Comparison of ENCODE assay signal across 8 mouse cellular contexts in the genomic region with DNA sequence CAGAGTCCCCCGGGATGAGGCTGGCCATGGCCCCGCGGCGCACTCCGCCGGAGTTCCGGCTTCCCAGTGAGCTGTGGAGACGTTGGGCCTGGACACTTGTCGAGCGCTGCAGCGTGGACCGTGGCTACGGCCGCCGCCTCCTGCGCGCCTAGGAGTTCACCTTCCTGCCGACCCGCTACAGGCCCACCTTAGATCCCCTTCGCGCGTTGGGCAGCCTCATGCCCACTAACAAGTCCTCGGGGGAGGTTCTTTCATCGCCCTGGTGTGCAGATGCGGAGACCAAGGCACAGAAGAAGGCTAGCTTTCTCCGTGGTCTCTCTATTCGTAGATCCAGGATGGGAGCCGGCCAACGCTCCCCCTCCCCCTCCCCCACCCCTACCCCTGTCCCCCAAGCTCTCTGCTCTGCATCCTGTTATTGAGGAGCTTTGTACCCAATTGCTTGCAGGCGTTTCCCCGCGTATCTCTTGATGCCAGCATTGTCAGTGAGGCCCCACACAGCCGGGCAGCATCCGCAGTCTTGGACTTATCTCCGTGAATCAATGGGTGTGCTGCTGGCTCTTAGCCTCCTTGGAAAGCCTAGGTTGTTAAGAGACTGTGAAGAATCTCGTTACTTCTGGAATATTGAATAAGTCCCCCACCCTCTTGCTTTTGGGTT. TPM values are rescaled to one million over a fixed set of nuclear protein-coding genes. Genes with fewer than 3 reads are reported as not detected.
DNase-seq lines count a peak whose midpoint lies in the region; ATAC-seq and TF ChIP-seq lines count a peak whose summit lies in the region.

No protein-coding gene starts in this region.

- no peak for DNase-seq in kidney, adult 11 months
- peak; percentile 68 for DNase-seq in brain, embryonic 14.5 days (ENCODE audit: low read depth)
- DNase-seq in hindbrain, embryonic 11.5 days (ENCODE audit: low spot score): peak; percentile 82
- DNase-seq in thymus, postnatal 10 days (ENCODE audit: low spot score in 2 of 2): peak; percentile 38 to 42
- DNase-seq in ovary, adult 18-20 months (ENCODE audit: low spot score): no peak
- DNase-seq in testis, postnatal 10 days (ENCODE audit: low spot score): no peak

- H3K4me1 ChIP-seq in kidney, embryonic 15.5 days: peaks cover 65% of the 10 kb centered on the region
- H3K4me1 ChIP-seq in hindbrain, embryonic 11.5 days (replicated peaks; ENCODE audit: control insufficient read depth, insufficient read depth, low read length): peaks cover 15% of the 10 kb centered on the region

- H3K27me3 ChIP-seq in kidney, embryonic 15.5 days: peaks cover 38% of the 10 kb centered on the region
- H3K27me3 ChIP-seq in hindbrain, embryonic 11.5 days (ENCODE audit: control insufficient read depth, insufficient read depth, low read length): peaks cover 5% of the 10 kb centered on the region

- no peak for TF ChIP-seq POLR2A in brain, embryonic 14.5 days (IDR thresholded peaks at IDR 0.05; ENCODE audit: borderline replicate concordance, extremely low read depth, insufficient read depth, insufficient read length, poor library complexity, severe bottlenecking)

- ATAC-seq in kidney, embryonic 15.5 days (replicated peaks; ENCODE audit: low FRiP score): no peak
- ATAC-seq in hindbrain, embryonic 11.5 days (ENCODE audit: low FRiP score): no peak; the same call in 1 of the 2 replicates
- ATAC-seq in megakaryocyte, adult 5-6 weeks (ENCODE audit: poor library complexity, severe bottlenecking): 0 out of 2 replicates have a peak, but pooled peaks have one; percentile 6

- H3K4me2 ChIP-seq in kidney, embryonic 15.5 days: peak overlapping the region; percentile 77
- peak overlapping the region; percentile 79 for H3K4me2 ChIP-seq in hindbrain, embryonic 11.5 days (replicated peaks; ENCODE audit: low read depth, low read length)

- no peaks in the 10 kb centered on the region for H3K9me3 ChIP-seq in kidney, embryonic 15.5 days (replicated peaks)
- H3K9me3 ChIP-seq in hindbrain, embryonic 11.5 days (ENCODE audit: control insufficient read depth, low read length): no peaks in the 10 kb centered on the region

- H3K4me3 ChIP-seq in kidney, embryonic 15.5 days (replicated peaks): peak overlapping the region; percentile 90
- peak overlapping the region; percentile 84 for H3K4me3 ChIP-seq in hindbrain, embryonic 11.5 days (ENCODE audit: low read depth, low read length)

- TF ChIP-seq CTCF in brain, embryonic 14.5 days (IDR thresholded peaks at IDR 0.05; ENCODE audit: borderline replicate concordance, extremely low read depth, insufficient read depth, insufficient read length): no peak

- H3K9ac ChIP-seq in kidney, embryonic 15.5 days: peak overlapping the region; percentile 88
- peak overlapping the region; percentile 86 for H3K9ac ChIP-seq in hindbrain, embryonic 11.5 days (ENCODE audit: low read depth, low read length)

- H3K27ac ChIP-seq in kidney, embryonic 15.5 days: peak overlapping the region; percentile 93
- peak overlapping the region; percentile 98 for H3K27ac ChIP-seq in hindbrain, embryonic 11.5 days (ENCODE audit: low read depth, low read length)

- WGBS in kidney, embryonic 15.5 days: 2% methylated on average over 35 of the region's 36 CpGs
- 2% methylated on average over 31 of the region's 36 CpGs for WGBS in hindbrain, embryonic 11.5 days

- peaks cover 23% of the 10 kb centered on the region for H3K36me3 ChIP-seq in kidney, embryonic 15.5 days
- H3K36me3 ChIP-seq in hindbrain, embryonic 11.5 days (ENCODE audit: control insufficient read depth, insufficient read depth, low read length): peaks cover 6% of the 10 kb centered on the region

RNA-seq across cellular contexts. Expression of a gene that starts 0.8 kb away (rescaled TPM):
- polyA plus RNA-seq in kidney, embryonic 15.5 days (2015; fragmentation: Nextera tagmentation; extraction: Ambion mirVana): 45.2 and 46.3 TPM in 2 replicates
- 68.0 and 95.5 TPM in 2 replicates for polyA plus RNA-seq in brain, embryonic 14.5 days (2012; rRNA removed)
- polyA plus RNA-seq in hindbrain, embryonic 11.5 days (2014; fragmentation: Nextera tagmentation; extraction: Ambion mirVana): 31.5 and 37.4 TPM in 2 replicates
- total RNA-seq in megakaryocyte, adult 5-6 weeks (2015): 28.8 and 36.1 TPM in 2 replicates
- total RNA-seq in megakaryocyte, adult 5-6 weeks (2017): 19.1 and 27.0 TPM in 2 replicates

RNA-seq across cellular contexts. Expression of a gene that starts 4.0 kb away (rescaled TPM):
- 19.6 and 20.7 TPM in 2 replicates for polyA plus RNA-seq in kidney, embryonic 15.5 days (2015; fragmentation: Nextera tagmentation; extraction: Ambion mirVana)
- polyA plus RNA-seq in brain, embryonic 14.5 days (2012; rRNA removed): 76.0 and 114 TPM in 2 replicates
- 159 and 269 TPM in 2 replicates for polyA plus RNA-seq in hindbrain, embryonic 11.5 days (2014; fragmentation: Nextera tagmentation; extraction: Ambion mirVana)
- total RNA-seq in megakaryocyte, adult 5-6 weeks (2015): 0.25 and 0.27 TPM in 2 replicates
- total RNA-seq in megakaryocyte, adult 5-6 weeks (2017): not detected in 2 replicates

RNA-seq across cellular contexts. Expression of a gene that starts 36.3 kb away (rescaled TPM):
- 1.7 TPM in 2 replicates for polyA plus RNA-seq in kidney, embryonic 15.5 days (2015; fragmentation: Nextera tagmentation; extraction: Ambion mirVana)
- polyA plus RNA-seq in brain, embryonic 14.5 days (2012; rRNA removed): 0.79 and 1.8 TPM in 2 replicates
- polyA plus RNA-seq in hindbrain, embryonic 11.5 days (2014; fragmentation: Nextera tagmentation; extraction: Ambion mirVana): 1.0 and 1.1 TPM in 2 replicates
- 87.1 and 142 TPM in 2 replicates for total RNA-seq in megakaryocyte, adult 5-6 weeks (2015)
- total RNA-seq in megakaryocyte, adult 5-6 weeks (2017): 67.2 and 77.3 TPM in 2 replicates

Comparison
In these comparisons a context has a peak if more than half of its experiments do, and no peak if none do; other contexts are left out.
1. DNase-seq: peak in brain, embryonic 14.5 days (single experiment), hindbrain, embryonic 11.5 days (single experiment) and thymus, postnatal 10 days (2 of 2); none in kidney, adult 11 months (single experiment), ovary, adult 18-20 months (single experiment) and testis, postnatal 10 days (single experiment).